Mouse (Mus musculus) limb, embryonic 14.5 days (tissue): ENCODE measurements around the gene Adgra1. TPM values are rescaled to one million over a fixed set of nuclear protein-coding genes. Genes with fewer than 3 reads are reported as not detected.

Experiments used
- ATAC-seq: fragments of 200-750 bp; cut with Nextera tagmentation; 2 replicates; pipeline ENCODE4 v1.8.0; 2017; ENCODE audit warnings: low read depth, moderate number of reproducible peaks, moderate TSS enrichment; ENCODE audit not compliant: low FRiP score
- DNase-seq: peaks from one replicate; pipeline ENCODE4 v3.0.0-alpha.2; 2015; ENCODE audit warnings: low spot score
- H3K27ac ChIP-seq: fragments of 300-500 bp; sonication (generic); replicated peaks from 2 replicates; pipeline ENCODE4 v1.5.1; 2014; ENCODE audit warnings: low read depth, mild to moderate bottlenecking, low read length, moderate library complexity, mixed read lengths
- H3K27me3 ChIP-seq: fragments of 300-500 bp; sonication (generic); 2 replicates; pipeline ENCODE4 v1.6.1; 2014; ENCODE audit warnings: low read length, mixed read lengths; ENCODE audit not compliant: control insufficient read depth, insufficient read depth
- H3K36me3 ChIP-seq: fragments of 300-500 bp; sonication (generic); 2 replicates; pipeline ENCODE4 v1.6.1; 2014; ENCODE audit warnings: mild to moderate bottlenecking, low read length, moderate library complexity, mixed read lengths; ENCODE audit not compliant: control insufficient read depth, insufficient read depth
- H3K4me1 ChIP-seq: fragments of 300-500 bp; sonication (generic); 2 replicates; pipeline ENCODE4 v1.6.1; 2014; ENCODE audit warnings: antibody characterized with exemption, low read length, mixed read lengths; ENCODE audit not compliant: control insufficient read depth, insufficient read depth
- H3K4me2 ChIP-seq: fragments of 300-500 bp; sonication (generic); replicated peaks from 2 replicates; pipeline ENCODE4 v1.6.1; 2014; ENCODE audit warnings: low read depth, mild to moderate bottlenecking, low read length, moderate library complexity; ENCODE audit not compliant: severe bottlenecking
- H3K4me3 ChIP-seq: fragments of 300-500 bp; sonication (generic); replicated peaks from 2 replicates; pipeline ENCODE4 v1.5.1; 2014; ENCODE audit warnings: low read length
- H3K9ac ChIP-seq: fragments of 300-500 bp; sonication (generic); 2 replicates; pipeline ENCODE4 v1.6.1; 2014; ENCODE audit warnings: mild to moderate bottlenecking, low read depth, low read length, moderate library complexity; ENCODE audit not compliant: severe bottlenecking
- H3K9me3 ChIP-seq: fragments of 300-500 bp; sonication (generic); 2 replicates; pipeline ENCODE4 v1.6.1; 2016; ENCODE audit warnings: low read length; ENCODE audit not compliant: control insufficient read depth
- POLR2A ChIP-seq: fragments of 200-500 bp; IDR thresholded peaks from 2 replicates; pipeline ENCODE4 v1.8.0; 2012; ENCODE audit warnings: inconsistent platforms, mild to moderate bottlenecking, moderate library complexity, borderline replicate concordance; ENCODE audit not compliant: insufficient read depth, insufficient read length; ENCODE audit errors: extremely low read depth
- WGBS: fragments of 180-500 bp; shearing (Covaris S2); extraction: QIAGEN DNeasy Blood & Tissue Kit; methylation state at CpG from one replicate; pipeline ENCODE4 v1.1.7; 2014; 5-methylcytosine and 5-hydroxymethylcytosine counted together
- polyA plus RNA-seq, 2 experiments: library from polyadenylated mRNA; depleted of rRNA in 1 of 2; stranded (reverse) in 1 of 2; unstranded in 1 of 2; fragments of >200 nt; fragmentation: Nextera tagmentation in 1 of 2; extraction: Ambion mirVana in 1 of 2; gene quantifications; 2 replicates each; pipeline versions ENCODE4 v1.2.1 to v1.2.3; 2012 to 2014

The Adgra1 gene
- polyA plus RNA-seq, 2 experiments, result 0.16 to 0.40 TPM

DNA sequence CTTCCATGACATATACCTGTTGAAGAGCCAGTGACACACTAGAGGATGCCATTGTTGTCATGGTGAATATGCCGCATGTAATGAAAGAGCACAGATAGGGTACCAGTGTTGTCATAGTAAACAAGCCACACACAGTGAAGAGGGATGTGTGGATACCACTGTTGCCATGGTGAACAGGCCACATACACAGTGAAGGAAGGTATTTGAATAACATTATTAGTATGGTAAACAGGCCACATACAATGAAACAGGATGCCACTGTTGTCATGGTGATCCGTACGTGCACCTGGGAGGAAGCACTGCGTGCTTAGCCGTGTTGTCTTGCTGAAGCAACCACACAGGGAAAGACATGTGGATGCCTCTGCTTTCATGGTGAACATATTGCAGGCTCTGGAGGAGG, 37.0 kb downstream of the Adgra1 start:
- DNase-seq (no peak), ATAC-seq (no peak)
- no peak overlapping the region for H3K4me2 ChIP-seq
- no peak for TF ChIP-seq POLR2A
- WGBS, result 90% methylated on average over 5 of the region's 5 CpGs
- H3K4me1 ChIP-seq, result no peaks in the 10 kb centered on the region
- no peak overlapping the region for H3K27ac ChIP-seq
- H3K9me3 ChIP-seq, result no peaks in the 10 kb centered on the region
- H3K27me3 ChIP-seq, result no peaks in the 10 kb centered on the region
- H3K9ac ChIP-seq, result no peak overlapping the region
- H3K4me3 ChIP-seq, result no peak overlapping the region
- H3K36me3 ChIP-seq, result no peaks in the 10 kb centered on the region

DNA sequence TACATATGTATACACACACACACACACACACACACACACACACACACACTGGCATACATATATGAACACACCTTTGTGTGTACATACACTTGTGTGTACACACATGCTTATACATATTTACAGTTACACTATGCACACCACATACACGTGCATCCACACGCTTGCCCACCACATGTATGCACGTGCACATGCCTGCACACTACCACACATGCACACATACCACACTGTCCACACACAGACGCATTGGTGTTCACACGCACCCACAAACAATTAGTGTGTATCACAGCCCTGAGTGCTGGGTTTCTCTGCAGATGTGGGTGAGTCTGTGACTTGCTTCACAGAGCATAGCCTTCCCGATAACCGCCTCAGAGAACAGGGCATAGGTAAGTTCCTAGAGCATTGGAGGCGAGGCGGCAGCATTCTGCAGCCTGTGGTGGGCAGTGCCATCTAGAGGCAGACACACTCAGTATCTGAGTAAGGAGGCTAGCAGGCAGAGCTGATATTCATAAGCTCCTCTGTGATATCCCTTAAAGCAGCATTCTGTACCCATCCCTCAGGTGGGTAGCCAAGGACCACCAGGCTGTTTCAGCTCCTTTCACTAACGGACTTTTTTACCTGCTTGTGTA, 43.3 kb downstream of the Adgra1 start:
- ATAC-seq, result no peak
- no peaks in the 10 kb centered on the region for H3K9me3 ChIP-seq
- H3K36me3 ChIP-seq, result no peaks in the 10 kb centered on the region
- no peak overlapping the region for H3K4me3 ChIP-seq
- H3K27me3 ChIP-seq, result no peaks in the 10 kb centered on the region
- no peak overlapping the region for H3K4me2 ChIP-seq
- no peak overlapping the region for H3K27ac ChIP-seq
- DNase-seq, result peak; percentile 12
- TF ChIP-seq POLR2A, result no peak
- no peaks in the 10 kb centered on the region for H3K4me1 ChIP-seq
- H3K9ac ChIP-seq, result no peak overlapping the region
- 67% methylated on average over 10 of the region's 10 CpGs for WGBS

- Histone ChIP-seq H3K9me3 (no peaks in the 10 kb centered on the region), H3K4me1 (no peaks in the 10 kb centered on the region), H3K9ac (no peak overlapping the region), H3K4me3 (no peak overlapping the region), H3K36me3 (no peaks in the 10 kb centered on the region), H3K27ac (no peak overlapping the region), H3K27me3 (no peaks in the 10 kb centered on the region), H3K4me2 (no peak overlapping the region)
- no peak for DNase-seq
- WGBS, result 77% methylated on average over 5 of the region's 5 CpGs
- ATAC-seq, result no peak
- no peak for TF ChIP-seq POLR2A
These were observed 44.1 kb downstream of the Adgra1 start for GRCm38 (mm10) chr7:139878122-139878521.

DNA sequence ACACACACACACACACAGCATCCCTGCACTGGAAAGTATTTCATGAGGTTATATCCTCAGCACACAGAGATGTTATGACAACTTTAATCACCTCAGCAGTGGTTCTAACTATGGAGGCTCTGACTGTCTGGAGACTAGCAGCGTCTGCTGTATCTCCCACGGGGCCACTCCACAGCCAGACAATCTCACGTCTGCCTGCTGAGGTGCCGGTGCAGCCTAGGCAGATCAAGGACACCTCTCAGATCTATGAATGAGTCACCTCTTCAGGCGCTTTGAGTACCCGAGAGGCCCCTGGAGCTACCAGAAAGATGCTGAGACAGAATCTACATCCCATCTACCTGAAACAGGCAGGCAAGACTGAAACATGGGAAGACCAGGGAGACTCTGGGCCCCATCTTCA, 44.6 kb downstream of the Adgra1 start:
- no peak for TF ChIP-seq POLR2A
- no peak overlapping the region for H3K4me2 ChIP-seq
- H3K27me3 ChIP-seq, result no peaks in the 10 kb centered on the region
- no peak for DNase-seq
- H3K4me1 ChIP-seq, result no peaks in the 10 kb centered on the region
- WGBS, result 68% methylated on average over 6 of the region's 6 CpGs
- ATAC-seq, result no peak
- no peak overlapping the region for H3K27ac ChIP-seq
- no peak overlapping the region for H3K4me3 ChIP-seq
- no peak overlapping the region for H3K9ac ChIP-seq
- no peaks in the 10 kb centered on the region for H3K9me3 ChIP-seq
- no peaks in the 10 kb centered on the region for H3K36me3 ChIP-seq

DNA sequence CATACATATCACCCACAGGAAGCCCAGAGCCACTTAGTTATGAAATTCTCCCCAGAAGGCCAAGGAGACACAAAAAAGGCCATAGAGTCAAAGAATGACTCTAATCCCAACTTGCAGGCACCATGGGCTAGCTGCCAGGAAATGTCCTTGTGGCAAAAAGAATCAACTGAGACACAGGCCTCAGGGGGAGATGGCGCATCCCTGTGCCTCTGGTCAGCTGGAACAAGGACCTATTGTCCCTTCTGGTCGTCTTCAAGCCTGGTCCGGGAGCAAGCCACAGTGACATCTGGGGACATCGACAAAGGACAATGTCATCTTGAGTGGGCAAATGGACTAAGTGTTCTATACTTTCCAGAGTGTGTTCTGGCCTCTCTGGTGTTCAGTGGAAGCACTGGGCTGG, 49.6 kb downstream of the Adgra1 start:
- H3K27me3 ChIP-seq, result no peaks in the 10 kb centered on the region
- no peaks in the 10 kb centered on the region for H3K36me3 ChIP-seq
- no peaks in the 10 kb centered on the region for H3K4me1 ChIP-seq
- no peaks in the 10 kb centered on the region for H3K9me3 ChIP-seq
- no peak overlapping the region for H3K27ac ChIP-seq
- no peak overlapping the region for H3K4me2 ChIP-seq
- no peak overlapping the region for H3K9ac ChIP-seq
- TF ChIP-seq POLR2A, result no peak
- H3K4me3 ChIP-seq, result no peak overlapping the region
- ATAC-seq (no peak), DNase-seq (no peak)
- 83% methylated on average over 4 of the region's 4 CpGs for WGBS

DNA sequence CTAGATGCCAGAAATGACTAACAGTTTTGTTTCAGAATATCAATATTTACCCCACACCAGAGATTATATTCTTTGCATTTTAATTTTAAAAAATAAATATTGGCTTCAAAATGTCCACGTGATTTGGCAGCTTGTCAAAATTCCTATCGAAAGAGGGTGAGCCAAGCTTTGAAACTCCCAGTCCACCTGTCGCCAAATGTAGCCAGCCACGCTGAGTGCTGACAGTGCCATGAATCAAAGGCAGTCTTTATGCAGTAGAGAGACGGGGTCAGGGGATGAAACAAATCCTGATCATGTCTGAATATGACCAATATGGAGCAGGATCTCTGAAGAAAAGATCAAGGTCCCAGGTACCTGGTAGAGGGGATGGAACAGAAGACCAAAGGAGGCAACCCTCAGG, 57.8 kb downstream of the Adgra1 start:
- no peaks in the 10 kb centered on the region for H3K36me3 ChIP-seq
- H3K9me3 ChIP-seq, result no peaks in the 10 kb centered on the region
- H3K9ac ChIP-seq, result no peak overlapping the region
- ATAC-seq, result no peak
- TF ChIP-seq POLR2A, result no peak
- no peak overlapping the region for H3K4me2 ChIP-seq
- H3K27ac ChIP-seq, result no peak overlapping the region
- no peaks in the 10 kb centered on the region for H3K4me1 ChIP-seq
- H3K4me3 ChIP-seq, result no peak overlapping the region
- 68% methylated on average over 5 of the region's 5 CpGs for WGBS
- DNase-seq, result no peak
- H3K27me3 ChIP-seq, result peaks cover 35% of the 10 kb centered on the region
